Mouse (Mus musculus): ENCODE results near the gene Ncor2.

DNA sequence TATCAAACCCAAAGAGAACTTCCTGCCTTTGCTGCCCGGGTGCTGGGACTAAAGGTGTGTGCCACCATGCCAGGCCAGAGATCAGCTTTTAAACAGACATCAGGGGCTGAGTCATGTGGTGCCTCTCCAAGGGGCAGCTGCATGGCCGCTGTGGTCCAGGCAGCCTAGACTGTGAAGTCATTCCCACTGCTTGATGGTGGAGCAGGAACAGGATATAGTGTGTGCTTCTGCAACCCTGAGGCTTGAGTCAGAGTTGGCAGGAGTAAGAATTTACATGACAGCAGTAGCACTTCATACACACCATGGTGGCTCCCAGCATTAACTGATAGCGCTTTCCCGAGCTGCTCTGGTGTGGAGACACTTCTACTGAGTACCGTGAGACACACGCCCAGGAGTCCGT lies 106.6 kb downstream of the Ncor2 start:
- TF ChIP-seq EP300 (optimal IDR thresholded peaks at IDR 0.05) (no peak), CTCF (IDR thresholded peaks at IDR 0.05; ENCODE audit: low read depth) (no peak)
